Mouse (Mus musculus): ENCODE measurements around the gene BC005537. TPM values are rescaled to one million over a fixed set of nuclear protein-coding genes. Genes with fewer than 3 reads are reported as not detected.

The BC005537 gene
- total and polyA plus RNA-seq, 2 experiments: 20.3 to 63.3 TPM

- Histone ChIP-seq H3K4me1 (ENCODE audit: control insufficient read depth, insufficient read depth, low read length) (peaks cover 7% of the 10 kb centered on the region), H3K27me3 (ENCODE audit: control insufficient read depth, insufficient read depth, low read length) (no peaks in the 10 kb centered on the region), H3K27ac (replicated peaks; ENCODE audit: insufficient read depth, low read depth, low read length) (peak overlapping the region; percentile 13; the same call in 1 of the 2 replicates), H3K36me3 (ENCODE audit: control insufficient read depth, insufficient read depth, low read length) (no peaks in the 10 kb centered on the region), H3K79me2 (ENCODE audit: control insufficient read depth, insufficient read depth, low read length) (no peaks in the 10 kb centered on the region), H3K4me3 (ENCODE audit: insufficient read depth, low read depth, low read length) (no peak overlapping the region), H3K9ac (ENCODE audit: low read depth, low read length) (no peak overlapping the region)
- no peak for TF ChIP-seq POLR2A (IDR thresholded peaks at IDR 0.05; ENCODE audit: extremely low read depth, insufficient read depth, low read length)
- TF ChIP-seq CTCF (IDR thresholded peaks at IDR 0.05; ENCODE audit: low read depth, low read length): no peak
- 79% methylated on average over 9 of the region's 9 CpGs for WGBS
- peak; percentile 39 for DNase-seq (ENCODE audit: extremely low read depth, low read depth, low spot score)
Measured at GRCm38 (mm10) chr13:24792411-24793045, 8.9 kb upstream of the BC005537 start.

DNA sequence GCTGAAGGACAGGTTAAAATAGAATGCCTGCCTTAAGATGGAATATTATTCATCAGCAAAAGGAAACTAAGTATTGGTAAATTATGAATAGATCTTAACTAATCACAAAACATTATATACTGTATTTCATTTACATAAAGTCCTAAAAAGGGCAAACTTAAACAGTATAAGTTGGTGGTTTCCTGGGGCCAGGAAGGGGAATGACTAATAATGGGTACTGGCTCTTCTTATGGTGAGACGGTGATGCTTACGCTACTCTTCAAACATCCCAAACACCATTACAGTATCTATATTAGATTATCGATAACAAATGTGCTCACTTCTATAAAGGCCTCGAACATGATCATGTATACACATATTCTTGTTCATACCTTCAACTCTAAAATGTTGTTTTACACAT, 2.8 kb upstream of the BC005537 start:
- Histone ChIP-seq H3K27me3 (ENCODE audit: control insufficient read depth, insufficient read depth, low read length) (no peaks in the 10 kb centered on the region), H3K4me3 (ENCODE audit: insufficient read depth, low read depth, low read length) (no peak overlapping the region), H3K9ac (ENCODE audit: low read depth, low read length) (no peak overlapping the region), H3K27ac (replicated peaks; ENCODE audit: insufficient read depth, low read depth, low read length) (no peak overlapping the region), H3K79me2 (ENCODE audit: control insufficient read depth, insufficient read depth, low read length) (peaks cover 14% of the 10 kb centered on the region), H3K36me3 (ENCODE audit: control insufficient read depth, insufficient read depth, low read length) (no peaks in the 10 kb centered on the region), H3K4me1 (ENCODE audit: control insufficient read depth, insufficient read depth, low read length) (peaks cover 1% of the 10 kb centered on the region; the same call in 1 of the 2 replicates)
- TF ChIP-seq CTCF (IDR thresholded peaks at IDR 0.05; ENCODE audit: low read depth, low read length) (no peak), POLR2A (IDR thresholded peaks at IDR 0.05; ENCODE audit: extremely low read depth, insufficient read depth, low read length) (no peak)
- no peak for DNase-seq (ENCODE audit: extremely low read depth, low read depth, low spot score)
- 95% methylated on average over 4 of the region's 4 CpGs for WGBS

- WGBS: 48% methylated on average over 5 of the region's 5 CpGs
- DNase-seq (ENCODE audit: extremely low read depth, low read depth, low spot score): no peak
- H3K27me3 ChIP-seq (ENCODE audit: control insufficient read depth, insufficient read depth, low read length): no peaks in the 10 kb centered on the region
- H3K36me3 ChIP-seq (ENCODE audit: control insufficient read depth, insufficient read depth, low read length): no peaks in the 10 kb centered on the region
- peak overlapping the region; percentile 41; the same call in 1 of the 2 replicates for H3K9ac ChIP-seq (ENCODE audit: low read depth, low read length)
- H3K79me2 ChIP-seq (ENCODE audit: control insufficient read depth, insufficient read depth, low read length): peaks cover 14% of the 10 kb centered on the region
- H3K4me3 ChIP-seq (ENCODE audit: insufficient read depth, low read depth, low read length): no peak overlapping the region
- H3K27ac ChIP-seq (replicated peaks; ENCODE audit: insufficient read depth, low read depth, low read length): peak overlapping the region; percentile 82
- TF ChIP-seq POLR2A (IDR thresholded peaks at IDR 0.05; ENCODE audit: extremely low read depth, insufficient read depth, low read length) (no peak), CTCF (IDR thresholded peaks at IDR 0.05; ENCODE audit: low read depth, low read length) (no peak)
- peaks cover 1% of the 10 kb centered on the region; the same call in 1 of the 2 replicates for H3K4me1 ChIP-seq (ENCODE audit: control insufficient read depth, insufficient read depth, low read length)
Measured at GRCm38 (mm10) chr13:24799378-24799777, 2.1 kb upstream of the BC005537 start.

- DNase-seq (ENCODE audit: extremely low read depth, low read depth, low spot score): peak; percentile 90
- WGBS: under 1% methylated on average over 31 of the region's 31 CpGs
Measured at GRCm38 (mm10) chr13:24799925-24800673, 1.4 kb upstream of the BC005537 start.

DNA sequence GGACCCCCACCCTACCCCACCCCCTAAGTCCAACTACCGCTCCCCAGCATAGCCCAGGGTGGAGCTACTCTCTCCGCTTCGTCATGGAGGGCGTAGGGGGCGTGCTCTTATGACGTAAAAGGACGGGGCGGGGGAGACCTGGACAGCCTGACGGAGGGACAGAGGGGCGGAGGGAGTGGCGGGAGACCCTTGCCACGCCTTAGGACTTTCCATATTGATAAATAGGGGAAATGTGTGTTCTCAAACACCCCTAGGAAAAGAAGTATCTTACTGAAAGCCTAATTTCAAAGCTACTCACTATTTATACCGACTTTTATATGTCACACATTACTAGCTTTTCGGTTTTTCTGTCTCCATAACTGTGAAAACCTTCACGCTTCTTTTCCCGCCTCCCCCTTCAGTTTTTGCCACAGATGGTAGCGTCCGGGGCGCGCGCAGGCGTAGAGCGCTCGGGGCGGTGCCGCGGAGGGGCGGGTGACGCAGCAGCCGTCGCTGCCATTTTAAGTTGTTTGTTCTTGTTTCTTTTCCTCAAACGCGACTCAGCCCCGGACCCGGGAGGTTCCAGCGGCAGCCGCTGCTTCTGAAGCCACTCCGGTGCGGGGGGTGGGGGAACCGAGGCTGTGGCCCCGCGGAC, 666 bp upstream of the BC005537 start:
- peak overlapping the region; percentile 99 for H3K4me3 ChIP-seq (ENCODE audit: insufficient read depth, low read depth, low read length)
- peak overlapping the region; percentile 100 for H3K9ac ChIP-seq (ENCODE audit: low read depth, low read length)
- H3K27me3 ChIP-seq (ENCODE audit: control insufficient read depth, insufficient read depth, low read length): no peaks in the 10 kb centered on the region
- peak overlapping the region; percentile 97 for H3K27ac ChIP-seq (replicated peaks; ENCODE audit: insufficient read depth, low read depth, low read length)
- 1% methylated on average over 42 of the region's 42 CpGs for WGBS
- peaks cover 9% of the 10 kb centered on the region for H3K36me3 ChIP-seq (ENCODE audit: control insufficient read depth, insufficient read depth, low read length)
- peak; percentile 90 for DNase-seq (ENCODE audit: extremely low read depth, low read depth, low spot score)
- H3K79me2 ChIP-seq (ENCODE audit: control insufficient read depth, insufficient read depth, low read length): peaks cover 14% of the 10 kb centered on the region
- H3K4me1 ChIP-seq (ENCODE audit: control insufficient read depth, insufficient read depth, low read length): peaks cover 10% of the 10 kb centered on the region; the same call in 1 of the 2 replicates
- peak; percentile 100 for TF ChIP-seq POLR2A (IDR thresholded peaks at IDR 0.05; ENCODE audit: extremely low read depth, insufficient read depth, low read length)
- TF ChIP-seq CTCF (IDR thresholded peaks at IDR 0.05; ENCODE audit: low read depth, low read length): no peak

More at GRCm38 (mm10) chr13:24799925-24800673, 1.4 kb upstream of the BC005537 start:
- Histone ChIP-seq H3K27me3 (ENCODE audit: control insufficient read depth, insufficient read depth, low read length) (no peaks in the 10 kb centered on the region), H3K9ac (ENCODE audit: low read depth, low read length) (peak overlapping the region; percentile 70), H3K4me1 (ENCODE audit: control insufficient read depth, insufficient read depth, low read length) (peaks cover 6% of the 10 kb centered on the region; the same call in 1 of the 2 replicates), H3K4me3 (ENCODE audit: insufficient read depth, low read depth, low read length) (peak overlapping the region; percentile 45), H3K27ac (replicated peaks; ENCODE audit: insufficient read depth, low read depth, low read length) (peak overlapping the region; percentile 90), H3K36me3 (ENCODE audit: control insufficient read depth, insufficient read depth, low read length) (peaks cover 3% of the 10 kb centered on the region; the same call in 1 of the 2 replicates), H3K79me2 (ENCODE audit: control insufficient read depth, insufficient read depth, low read length) (peaks cover 14% of the 10 kb centered on the region)
- TF ChIP-seq POLR2A (IDR thresholded peaks at IDR 0.05; ENCODE audit: extremely low read depth, insufficient read depth, low read length) (0 out of 2 replicates have a peak, but pooled peaks have one; percentile 32), CTCF (IDR thresholded peaks at IDR 0.05; ENCODE audit: low read depth, low read length) (no peak)
